Mouse (Mus musculus) NIH3T3 (cell line): ENCODE results near the gene Scrn3.
A peak's percentile ranks its signal among the peaks of the same experiment; 100 is the strongest.

Experiments
- DNase-seq: peaks from one replicate; pipeline ENCODE4 v3.0.0-alpha.2; 2012; ENCODE audit warnings: low read depth

The Scrn3 gene

GRCm38 (mm10) chr2:73317426-73317825, 5.0 kb downstream of the Scrn3 start:
- no peak for DNase-seq

- DNase-seq, result no peak
Observed at GRCm38 (mm10) chr2:73319218-73319617, 6.8 kb downstream of the Scrn3 start.

- no peak for DNase-seq
Observed at GRCm38 (mm10) chr2:73322991-73323390, 10.6 kb downstream of the Scrn3 start.

DNA sequence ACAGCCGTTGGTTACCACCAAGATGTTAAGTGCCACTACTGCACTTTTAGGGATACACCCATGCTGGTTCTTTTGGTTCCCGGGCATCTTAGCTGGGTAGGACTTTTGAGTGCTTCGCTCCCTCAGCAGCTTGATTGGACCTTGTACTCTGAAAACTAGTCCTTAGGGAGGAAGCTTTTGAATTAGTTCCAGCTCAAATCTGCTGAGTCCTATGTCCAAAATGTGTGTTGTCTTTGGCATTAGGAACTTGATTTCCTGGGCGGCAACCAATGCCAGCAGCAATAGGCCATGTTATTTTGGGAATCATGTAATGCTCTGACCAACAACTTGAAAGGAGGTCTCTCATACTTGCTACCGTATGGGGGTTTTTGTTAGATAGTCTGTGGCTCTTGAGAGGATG, 13.5 kb downstream of the Scrn3 start:
- peak; percentile 51 for DNase-seq

GRCm38 (mm10) chr2:73335949-73336348, 23.5 kb downstream of the Scrn3 start:
- DNase-seq, result no peak

DNA sequence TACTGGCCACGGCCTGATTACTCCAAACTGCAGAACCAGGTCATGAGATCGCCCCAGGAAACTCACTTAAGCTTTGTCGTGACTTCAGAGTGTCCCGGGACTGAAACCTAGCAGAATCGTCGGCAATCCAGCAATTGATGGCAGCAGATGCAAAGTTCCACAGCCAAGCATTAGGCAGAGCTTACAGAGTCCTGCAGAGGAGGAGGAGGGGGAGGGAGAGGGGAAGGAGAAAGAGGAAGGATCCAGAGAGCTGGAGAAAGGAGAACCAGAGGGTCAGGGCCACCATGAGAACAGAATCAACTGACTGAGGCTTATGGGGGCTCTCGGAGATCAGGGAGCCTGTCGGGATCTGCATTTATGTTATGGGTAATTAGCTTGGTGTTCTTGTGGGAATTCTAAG, 26.0 kb downstream of the Scrn3 start:
- DNase-seq, result no peak

- DNase-seq, result no peak
Observed at GRCm38 (mm10) chr2:73343701-73344100, 31.3 kb downstream of the Scrn3 start.

- DNase-seq, result no peak
Observed at GRCm38 (mm10) chr2:73345204-73345603, 32.8 kb downstream of the Scrn3 start.

DNA sequence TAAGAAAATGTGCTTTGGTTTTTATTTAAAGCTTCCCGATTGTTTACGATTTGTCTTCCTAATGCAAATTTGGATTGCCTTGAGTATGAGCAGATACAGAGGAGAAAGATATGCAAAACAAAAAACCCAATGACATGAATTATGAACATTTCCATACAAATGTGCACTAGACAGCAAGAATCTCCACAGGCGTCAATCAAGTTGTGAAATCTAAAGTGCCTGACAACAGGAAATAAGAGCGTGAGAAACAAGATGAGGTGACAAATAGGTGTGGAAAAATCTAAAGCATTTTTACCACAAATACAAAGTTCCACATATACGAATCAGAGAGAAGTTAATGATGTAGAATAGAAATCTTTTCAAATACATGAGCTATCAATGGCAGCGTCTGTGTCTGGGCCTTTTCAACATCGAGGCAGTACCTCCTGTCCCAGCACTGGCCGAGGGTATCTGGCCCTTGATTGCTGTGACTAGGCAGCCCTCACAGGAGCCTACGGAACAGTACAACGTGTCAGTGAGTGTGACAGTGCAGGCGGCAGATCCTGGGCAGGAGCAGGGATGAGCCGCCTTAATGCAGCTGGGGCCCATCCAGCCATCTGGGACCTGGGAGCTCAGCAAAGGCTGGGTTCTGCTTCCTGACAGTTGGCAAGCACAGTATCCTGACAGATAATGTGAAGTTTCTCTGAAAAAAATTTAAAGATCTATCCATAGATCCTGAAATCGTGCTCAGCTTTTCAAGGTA, 34.1 kb downstream of the Scrn3 start:
- DNase-seq, result no peak

GRCm38 (mm10) chr2:73347136-73347535, 34.7 kb downstream of the Scrn3 start:
- DNase-seq, result no peak

- no peak for DNase-seq
Observed at GRCm38 (mm10) chr2:73347766-73348165, 35.4 kb downstream of the Scrn3 start.

- DNase-seq, result no peak
Observed at GRCm38 (mm10) chr2:73348221-73348620, 35.8 kb downstream of the Scrn3 start.

GRCm38 (mm10) chr2:73351496-73351895, 39.1 kb downstream of the Scrn3 start:
- DNase-seq, result no peak

GRCm38 (mm10) chr2:73351927-73352374, 39.5 kb downstream of the Scrn3 start:
- DNase-seq, result no peak

DNA sequence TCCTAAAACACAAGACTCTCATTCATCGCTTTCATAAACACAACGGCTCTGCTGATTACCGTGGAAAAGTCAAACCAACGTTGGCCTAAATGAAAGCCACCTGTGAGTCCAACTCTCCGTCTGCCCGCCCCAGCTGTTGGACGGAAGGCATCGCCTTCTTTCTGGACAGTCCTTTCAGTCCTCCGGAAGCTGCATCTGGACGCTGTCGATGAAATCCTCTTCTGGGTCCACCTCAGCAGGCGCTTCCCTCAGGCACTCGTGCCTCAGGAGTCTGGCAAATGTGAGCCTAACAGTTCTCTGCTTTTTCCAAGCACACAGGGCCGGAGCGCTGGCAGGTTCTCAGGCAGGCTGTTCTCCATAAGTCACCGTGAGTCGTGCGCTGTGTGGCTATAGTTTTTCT, 44.6 kb downstream of the Scrn3 start:
- no peak for DNase-seq

GRCm38 (mm10) chr2:73359941-73360340, 47.5 kb downstream of the Scrn3 start:
- DNase-seq, result no peak

- DNase-seq, result no peak
Observed at GRCm38 (mm10) chr2:73360536-73360935, 48.1 kb downstream of the Scrn3 start.

DNA sequence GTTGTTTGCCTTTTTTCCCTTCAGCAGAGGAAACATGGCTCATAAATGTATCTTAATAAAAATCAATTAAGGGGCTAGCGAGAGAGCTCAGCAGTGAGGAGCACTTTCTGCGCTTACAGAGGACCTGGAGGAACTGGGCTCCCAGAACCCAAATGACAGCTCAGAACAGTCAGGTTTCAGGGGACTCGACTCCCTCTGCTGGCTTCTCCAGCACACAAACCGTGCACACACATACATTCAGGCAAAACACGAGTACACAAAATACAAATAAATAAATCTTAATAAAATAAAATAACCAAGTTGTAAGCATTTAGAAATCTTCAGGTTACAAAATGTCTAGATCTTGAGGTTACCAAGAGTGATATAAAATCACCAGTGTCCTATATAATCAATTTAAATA, 51.0 kb downstream of the Scrn3 start:
- DNase-seq, result peak; percentile 13

- no peak for DNase-seq
Observed at GRCm38 (mm10) chr2:73371530-73372335, 59.3 kb downstream of the Scrn3 start.

- no peak for DNase-seq
Observed at GRCm38 (mm10) chr2:73378326-73378725, 65.9 kb downstream of the Scrn3 start.

DNA sequence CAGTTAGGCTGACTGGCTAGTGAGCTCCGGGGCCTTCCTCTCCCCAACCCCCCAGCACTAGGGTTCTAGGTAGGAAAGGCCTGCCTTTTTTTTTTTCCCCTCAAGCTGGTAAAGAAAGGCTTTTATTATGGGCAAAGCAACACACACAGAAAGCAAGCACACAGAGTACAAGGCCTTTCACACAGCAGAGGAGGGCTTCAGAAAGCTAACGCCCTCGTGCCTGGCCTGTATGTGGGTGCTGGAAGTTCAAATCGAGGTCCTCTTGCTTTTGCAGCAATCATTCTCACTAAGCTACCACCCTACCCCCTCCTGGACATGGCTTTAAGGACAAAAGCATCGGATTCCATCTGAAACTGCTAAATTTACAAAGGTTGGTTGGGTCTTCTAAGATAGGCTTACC, 67.3 kb downstream of the Scrn3 start:
- no peak for DNase-seq

DNA sequence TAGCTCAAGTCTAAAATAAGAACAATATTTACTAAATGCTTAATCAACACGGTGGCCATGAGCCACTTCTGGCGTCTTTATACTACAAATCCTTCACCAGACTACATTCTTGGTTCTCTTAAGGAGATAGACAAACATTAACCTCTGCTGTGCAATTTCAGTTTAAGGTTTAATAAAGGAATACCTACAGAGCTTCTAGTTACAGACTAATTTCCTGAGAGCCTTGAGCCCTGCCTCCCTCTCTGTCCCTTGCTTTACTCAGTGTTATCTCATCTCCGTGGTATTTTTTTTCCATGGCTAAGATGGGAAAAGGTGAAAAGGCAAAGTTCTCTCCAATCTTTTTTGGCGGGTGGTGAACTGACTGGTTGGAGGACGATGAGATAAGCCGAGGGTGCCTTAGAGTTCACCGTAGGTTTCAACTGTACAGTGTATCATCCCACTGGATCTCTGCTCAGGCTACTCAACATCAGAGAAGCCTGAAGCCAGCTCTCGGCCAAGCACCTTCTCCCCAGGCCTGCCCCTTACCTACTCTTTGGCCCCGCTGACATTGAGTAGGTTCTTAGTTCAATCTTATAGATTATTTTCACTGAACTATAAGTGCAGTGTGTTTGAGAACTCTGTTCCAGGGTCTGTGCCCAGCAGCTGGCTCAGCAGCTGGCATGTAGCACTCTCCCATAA, 68.0 kb downstream of the Scrn3 start:
- DNase-seq, result no peak

DNA sequence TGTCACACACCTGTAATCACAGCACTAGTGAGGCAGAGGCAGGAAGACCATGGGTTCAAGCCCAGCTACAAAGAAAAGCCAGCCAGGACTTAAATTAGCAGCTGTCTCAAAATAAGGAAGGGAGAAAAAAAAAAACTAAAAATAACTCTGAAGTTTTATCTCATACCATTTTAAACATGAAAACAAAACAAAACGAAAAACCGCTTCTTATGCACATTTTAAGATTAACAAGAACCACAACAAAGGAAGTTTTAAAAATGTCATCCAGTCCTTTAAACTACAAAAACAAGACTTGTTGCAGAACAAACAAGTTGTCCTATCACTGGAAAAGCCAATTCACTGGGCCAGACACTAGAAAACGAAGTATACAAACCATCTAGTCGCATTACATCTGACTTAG, 72.8 kb downstream of the Scrn3 start:
- DNase-seq, result no peak
